Mouse (Mus musculus) testis, adult 2 months (tissue): ENCODE measurements around the gene Plekhg2. TPM values are rescaled to one million over a fixed set of nuclear protein-coding genes. Genes with fewer than 3 reads are reported as not detected.

Experiments
- H3K27ac ChIP-seq: fragments of 200-500 bp; 2 replicates; pipeline ENCODE4 v1.5.1; 2012; ENCODE audit warnings: low read depth, low read length; ENCODE audit not compliant: control insufficient read depth, insufficient read depth
- H3K27me3 ChIP-seq: fragments of 200-500 bp; 2 replicates; pipeline ENCODE4 v1.6.1; 2012; ENCODE audit warnings: mild to moderate bottlenecking, low read length, moderate library complexity; ENCODE audit not compliant: control insufficient read depth, insufficient read depth
- H3K36me3 ChIP-seq: fragments of 200-500 bp; 2 replicates; pipeline ENCODE4 v1.6.1; 2012; ENCODE audit warnings: mild to moderate bottlenecking, low read length; ENCODE audit not compliant: control insufficient read depth, insufficient read depth
- H3K4me1 ChIP-seq: fragments of 200-500 bp; 2 replicates; pipeline ENCODE4 v1.6.1; 2012; ENCODE audit warnings: low read length; ENCODE audit not compliant: control insufficient read depth, insufficient read depth
- H3K4me3 ChIP-seq: fragments of 200-500 bp; 2 replicates; pipeline ENCODE4 v1.5.1; 2012; ENCODE audit warnings: low read depth, mild to moderate bottlenecking, low read length, moderate library complexity, mixed read lengths; ENCODE audit not compliant: control insufficient read depth
- CTCF ChIP-seq: fragments of 200-500 bp; IDR thresholded peaks from 2 replicates; pipeline ENCODE4 v1.5.1; 2012; ENCODE audit warnings: low read depth, mild to moderate bottlenecking, inconsistent platforms, low read length, moderate library complexity; ENCODE audit not compliant: control insufficient read depth, insufficient read depth, insufficient replicate concordance
- POLR2A ChIP-seq: fragments of 200-500 bp; IDR thresholded peaks from 2 replicates; pipeline ENCODE4 v1.6.1; 2012; ENCODE audit warnings: low read depth, mild to moderate bottlenecking, inconsistent platforms, low read length, moderate library complexity; ENCODE audit not compliant: control insufficient read depth
- polyA plus RNA-seq: library from polyadenylated mRNA; depleted of rRNA; stranded (reverse); fragments of >200 nt; gene quantifications from 2 replicates; pipeline ENCODE4 v1.2.3, GENCODE M21; 2012

The Plekhg2 gene
- polyA plus RNA-seq, 1 experiment, result 20.1 TPM

DNA sequence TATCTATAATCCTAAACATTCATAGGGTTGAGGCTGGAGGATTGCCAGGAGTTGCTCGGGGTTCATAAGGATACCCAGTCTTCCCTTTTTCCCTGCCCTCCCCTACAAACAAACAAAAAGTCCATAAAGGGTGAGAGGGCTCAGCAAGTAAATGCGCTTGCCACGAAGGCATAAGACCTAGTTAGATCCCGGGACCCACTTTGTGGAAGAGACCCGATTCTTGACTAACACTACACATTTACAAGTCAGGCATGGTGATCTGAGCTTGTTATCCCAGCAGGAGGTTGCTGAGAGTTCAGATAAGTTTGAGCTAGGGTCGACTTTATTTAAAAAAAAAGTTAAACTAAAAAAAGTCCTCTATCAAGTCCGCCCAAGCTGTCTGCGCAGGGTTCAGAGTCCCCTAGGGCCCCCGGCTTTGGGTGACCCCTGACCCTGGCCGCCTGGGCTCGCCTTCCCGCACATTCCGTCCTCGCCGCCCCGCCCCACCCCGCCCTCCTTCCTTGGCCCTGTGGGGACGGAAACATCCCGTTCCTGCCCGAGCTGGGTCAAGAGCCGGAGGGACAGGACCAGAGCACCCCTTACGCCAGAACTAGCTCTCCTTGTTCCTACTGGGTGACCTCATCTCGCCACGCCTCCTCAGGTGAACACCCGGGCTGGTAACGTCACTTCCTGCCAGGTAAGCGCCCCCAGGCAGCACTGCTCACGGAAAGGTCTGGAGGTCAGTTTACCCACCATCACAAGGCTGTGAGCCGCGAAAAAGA lies 3.8 kb upstream of the Plekhg2 start:
- TF ChIP-seq POLR2A (peak; percentile 62; the same call in 1 of the 2 replicates), CTCF (no peak)
- H3K27ac ChIP-seq, result peak overlapping the region; percentile 91
- no peaks in the 10 kb centered on the region for H3K27me3 ChIP-seq
- H3K4me3 ChIP-seq, result peak overlapping the region; percentile 86
- peaks cover 40% of the 10 kb centered on the region for H3K4me1 ChIP-seq
- H3K36me3 ChIP-seq, result no peaks in the 10 kb centered on the region

GRCm38 (mm10) chr7:28375176-28375921 lies 3.0 kb upstream of the Plekhg2 start:
- H3K4me1 ChIP-seq, result peaks cover 38% of the 10 kb centered on the region
- TF ChIP-seq CTCF (no peak), POLR2A (peak; percentile 65)

GRCm38 (mm10) chr7:28374647-28375046 lies 2.2 kb upstream of the Plekhg2 start:
- Histone ChIP-seq H3K36me3 (no peaks in the 10 kb centered on the region), H3K27me3 (no peaks in the 10 kb centered on the region), H3K27ac (no peak overlapping the region), H3K4me1 (peaks cover 37% of the 10 kb centered on the region), H3K4me3 (peak overlapping the region; percentile 5)
- TF ChIP-seq POLR2A, result no peak
- no peak for TF ChIP-seq CTCF

More at GRCm38 (mm10) chr7:28375176-28375921, 3.0 kb upstream of the Plekhg2 start:
- H3K36me3 ChIP-seq, result no peaks in the 10 kb centered on the region
- peak overlapping the region; percentile 93 for H3K27ac ChIP-seq
- H3K27me3 ChIP-seq, result no peaks in the 10 kb centered on the region
- peak overlapping the region; percentile 86 for H3K4me3 ChIP-seq

DNA sequence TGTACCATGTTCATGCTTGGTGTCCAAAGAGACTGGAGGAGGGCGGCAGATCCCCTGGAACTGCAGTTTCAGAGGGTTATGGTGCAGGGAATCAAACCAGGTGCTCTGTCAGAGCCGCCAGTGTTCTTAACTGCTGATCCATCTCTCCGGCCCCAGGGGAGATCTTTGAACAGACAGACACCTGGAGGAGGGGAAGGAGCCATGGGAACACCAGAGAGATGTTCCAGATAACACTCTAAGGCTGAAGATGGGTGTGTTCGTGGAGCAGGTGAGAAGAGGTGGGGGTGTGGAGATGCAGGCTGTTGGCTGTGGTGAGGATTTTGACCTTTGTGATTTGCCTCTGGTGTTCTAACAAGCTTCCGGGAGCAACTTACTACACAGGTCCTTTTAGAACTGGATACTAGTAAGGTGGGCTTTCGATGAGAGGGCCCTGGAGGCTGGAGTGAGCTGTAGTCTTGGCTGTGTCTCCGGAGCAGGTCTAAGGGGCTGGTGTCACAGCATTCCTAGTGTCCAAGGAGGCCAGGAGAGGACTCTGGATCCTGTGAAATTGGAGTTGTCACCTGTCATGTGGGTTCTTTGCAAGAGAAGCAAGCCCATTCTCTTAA lies 1.6 kb upstream of the Plekhg2 start:
- H3K4me1 ChIP-seq, result peaks cover 37% of the 10 kb centered on the region
- no peak overlapping the region for H3K4me3 ChIP-seq
- TF ChIP-seq POLR2A (no peak), CTCF (no peak)
- no peaks in the 10 kb centered on the region for H3K27me3 ChIP-seq
- no peaks in the 10 kb centered on the region for H3K36me3 ChIP-seq
- no peak overlapping the region for H3K27ac ChIP-seq

DNA sequence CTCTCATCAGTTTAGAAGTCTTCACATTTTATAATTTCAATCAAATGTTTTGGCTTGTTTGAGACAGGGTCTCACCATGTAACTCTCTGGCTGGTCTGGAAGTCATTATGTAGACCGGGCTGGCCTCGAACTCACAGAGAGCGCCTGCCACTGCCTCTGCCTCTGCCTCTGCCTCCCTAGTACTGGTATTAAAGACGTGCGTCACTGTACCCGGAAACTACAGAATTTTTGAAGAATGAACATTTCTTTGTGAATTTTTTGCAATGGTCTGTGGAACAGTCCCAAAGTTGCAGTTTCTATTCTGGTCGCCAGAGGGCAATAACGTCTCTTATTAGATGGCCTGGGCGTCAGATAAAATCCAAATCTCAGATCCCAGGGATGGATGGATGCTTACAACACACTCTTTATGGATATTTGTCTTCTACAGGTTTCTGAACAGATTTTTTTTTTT lies 757 bp upstream of the Plekhg2 start:
- Histone ChIP-seq H3K27ac (peak overlapping the region; percentile 72), H3K4me1 (peaks cover 35% of the 10 kb centered on the region), H3K4me3 (peak overlapping the region; percentile 92), H3K36me3 (no peaks in the 10 kb centered on the region), H3K27me3 (no peaks in the 10 kb centered on the region)
- no peak for TF ChIP-seq CTCF
- TF ChIP-seq POLR2A, result no peak

- H3K36me3 ChIP-seq, result no peaks in the 10 kb centered on the region; the same call in 1 of the 2 replicates
- no peaks in the 10 kb centered on the region for H3K27me3 ChIP-seq
- TF ChIP-seq CTCF (no peak), POLR2A (no peak)
- peak overlapping the region; percentile 92 for H3K4me3 ChIP-seq
- peaks cover 26% of the 10 kb centered on the region for H3K4me1 ChIP-seq
- H3K27ac ChIP-seq, result peak overlapping the region; percentile 90
These were observed 847 bp downstream of the Plekhg2 start for GRCm38 (mm10) chr7:28371514-28371989.
